Mouse (Mus musculus): Measurements from ENCODE around the gene Creb3l1. TPM values are rescaled to one million over a fixed set of nuclear protein-coding genes. Genes with fewer than 3 reads are reported as not detected.

Gene Creb3l1
- 10 to 100 TPM; 12.6 to 33.3 TPM for polyA plus RNA-seq (2012; fragmentation: generic; extraction: Trizol)

GRCm38 (mm10) chr2:92024274-92024672 is at the start of gene Creb3l1:
Gene Creb3l1, minus strand, starts transcription at chr2:92024502.

GRCm38 (mm10) chr2:91975581-91976541 is 48.4 kb downstream of the Creb3l1 start, which contains the start of gene Dgkz:
Gene Dgkz, minus strand, starts transcription at chr2:91975864.

GRCm38 (mm10) chr2:91945483-91945882 is 78.8 kb downstream of the Creb3l1 start, which contains the start of gene Gm9821:
Gene Gm9821, plus strand, starts transcription at chr2:91945703.

Other genes with a start within 250 kb of the Creb3l1 start
- gene Chrm4, start 97.3 kb downstream of the Creb3l1 start, polyA plus RNA-seq (2012; fragmentation: generic; extraction: Trizol), result under 1 TPM in 1 of 2 experiments, not detected in 1; 0.15 TPM
- gene Mdk, start 92.2 kb downstream of the Creb3l1 start, polyA plus RNA-seq (2012; fragmentation: generic; extraction: Trizol), result under 1 TPM; 0.14 to 0.31 TPM
- under 1 TPM; 0.07 to 0.34 TPM for gene Gm9821, start 78.8 kb downstream of the Creb3l1 start, polyA plus RNA-seq (2012; fragmentation: generic; extraction: Trizol)
- gene Dgkz, start 48.6 kb downstream of the Creb3l1 start, polyA plus RNA-seq (2012; fragmentation: generic; extraction: Trizol), result 10 to 100 TPM; 27.8 to 49.6 TPM
- 10 to 100 TPM in 1 of 2 experiments, 1 to 10 TPM in 1; 1.3 to 19.3 TPM for gene Phf21a, start 68.6 kb upstream of the Creb3l1 start, polyA plus RNA-seq (2012; fragmentation: generic; extraction: Trizol)